Mouse (Mus musculus): ENCODE measurements around the gene Gse1.

Gene Gse1

GRCm38 (mm10) chr8:120538397-120539240, 310.4 kb downstream of the Gse1 start:
- peak; percentile 69 to 75 for DNase-seq

- DNase-seq: no peak
Measured at GRCm38 (mm10) chr8:120539381-120539774, 311.1 kb downstream of the Gse1 start.

- DNase-seq: peak; percentile 66 to 69
Measured at GRCm38 (mm10) chr8:120539775-120540625, 311.7 kb downstream of the Gse1 start.

GRCm38 (mm10) chr8:120542995-120543394, 314.7 kb downstream of the Gse1 start:
- DNase-seq: no peak

- DNase-seq: peak in 1 of 2 experiments; percentile 67
Measured at GRCm38 (mm10) chr8:120543416-120544055, 315.3 kb downstream of the Gse1 start.

GRCm38 (mm10) chr8:120544155-120544554, 315.9 kb downstream of the Gse1 start:
- DNase-seq: no peak

- DNase-seq: no peak
Measured at GRCm38 (mm10) chr8:120547562-120547961, 319.3 kb downstream of the Gse1 start.

- peak; percentile 66 to 73 for DNase-seq
Measured at GRCm38 (mm10) chr8:120548313-120548761, 320.1 kb downstream of the Gse1 start.

GRCm38 (mm10) chr8:120549321-120549921, 321.2 kb downstream of the Gse1 start:
- peak in 1 of 2 experiments; percentile 62 for DNase-seq

- DNase-seq: no peak
Measured at GRCm38 (mm10) chr8:120549922-120550321, 321.7 kb downstream of the Gse1 start.

GRCm38 (mm10) chr8:120550430-120550829, 322.2 kb downstream of the Gse1 start:
- DNase-seq: no peak

GRCm38 (mm10) chr8:120550937-120551676, 322.9 kb downstream of the Gse1 start:
- DNase-seq: peak in 1 of 2 experiments; percentile 65

- DNase-seq: no peak
Measured at GRCm38 (mm10) chr8:120551677-120551980, 323.4 kb downstream of the Gse1 start.

- peak in 1 of 2 experiments; percentile 63 for DNase-seq
Measured at GRCm38 (mm10) chr8:120552509-120552908, 324.3 kb downstream of the Gse1 start.

GRCm38 (mm10) chr8:120553441-120554123, 325.3 kb downstream of the Gse1 start:
- DNase-seq: no peak

GRCm38 (mm10) chr8:120554466-120555039, 326.3 kb downstream of the Gse1 start:
- no peak for DNase-seq

- DNase-seq: peak in 1 of 2 experiments; percentile 61
Measured at GRCm38 (mm10) chr8:120556198-120556892, 328.1 kb downstream of the Gse1 start.

GRCm38 (mm10) chr8:120557170-120557965, 329.1 kb downstream of the Gse1 start:
- peak; percentile 70 to 76 for DNase-seq

GRCm38 (mm10) chr8:120558162-120558561, 329.9 kb downstream of the Gse1 start:
- DNase-seq: peak in 1 of 2 experiments; percentile 65

Measured in cerebellum, postnatal 14 days (tissue).